Comparison of ENCODE assay signal across 21 mouse cellular contexts in the genomic region with DNA sequence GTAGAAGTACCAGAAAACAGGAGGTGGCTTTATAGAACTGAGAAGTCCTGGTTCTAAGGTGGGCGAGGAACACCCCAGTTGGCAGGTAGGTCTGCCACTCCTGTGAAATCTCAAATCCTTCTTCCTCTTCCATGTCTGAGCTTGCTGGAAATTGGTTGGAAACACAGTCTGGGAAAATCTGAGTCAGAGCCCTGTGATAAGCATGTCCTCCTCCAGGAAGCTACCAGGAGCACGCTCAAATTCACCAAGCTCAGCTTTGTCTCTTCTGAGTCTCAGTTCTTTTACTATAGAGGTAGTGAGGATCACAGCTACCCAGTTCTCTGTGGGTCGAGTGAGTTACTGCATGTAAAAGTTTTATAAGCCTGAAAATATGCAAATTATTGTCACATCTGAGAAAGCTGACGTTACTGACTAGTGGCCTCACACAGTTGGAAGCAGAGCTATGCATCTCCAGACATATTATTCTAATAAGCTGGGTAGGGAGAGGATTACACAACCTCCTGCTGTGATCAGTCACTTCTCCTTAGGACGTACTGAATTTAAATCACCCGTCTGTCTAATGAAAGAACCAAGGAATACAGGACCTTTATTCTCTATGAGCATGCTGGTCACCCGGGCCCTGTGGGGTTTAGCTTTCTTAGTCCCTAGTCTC.
A peak's percentile ranks its signal among the peaks of the same experiment; 100 is the strongest.
DNase-seq lines count a peak whose midpoint lies in the region; ATAC-seq and TF ChIP-seq lines count a peak whose summit lies in the region.
"Had no signal": no experiment of that assay in that cellular context is flagged by ENCODE, and none has a peak within 500 bp of the region (broad histone marks: within the 10 kb centered on the region; RNA-seq: fewer than 3 reads in every experiment).

No protein-coding gene starts in this region.

- no peak for DNase-seq in forebrain, embryonic 10.5 days (ENCODE audit: extremely low spot score, low spot score)
- DNase-seq in liver, postnatal 0 days, result no peak
- DNase-seq in liver, embryonic 11.5 days (ENCODE audit: low spot score), result no peak
- peak; percentile 67 for DNase-seq in brain, embryonic 14.5 days (ENCODE audit: low read depth)
- DNase-seq in midbrain, embryonic 14.5 days, result peak; percentile 69
- DNase-seq in c-Kit-positive CD71-positive TER-119-positive erythroid progenitor cells, embryonic 14.5 days (ENCODE audit: low spot score), result no peak
- no peak for DNase-seq in kidney, postnatal 10 days
- DNase-seq: adrenal gland, adult 8-10 months; cerebellum, adult 2 months; gastrocnemius, postnatal 14 days; kidney, adult 2 months; kidney, postnatal 25 days; thymus, postnatal 36 days had no signal

- no peak overlapping the region for H3K4me2 ChIP-seq in forebrain, embryonic 13.5 days
- H3K4me2 ChIP-seq in liver, postnatal 0 days (ENCODE audit: low read depth, low read length), result no peak overlapping the region
- H3K4me2 ChIP-seq in liver, embryonic 11.5 days, result no peak overlapping the region
- no peak overlapping the region for H3K4me2 ChIP-seq in midbrain, embryonic 14.5 days (ENCODE audit: low read length)

- H3K27me3 ChIP-seq in forebrain, embryonic 10.5 days (ENCODE audit: poor library complexity, severe bottlenecking), result no peaks in the 10 kb centered on the region
- no peaks in the 10 kb centered on the region for H3K27me3 ChIP-seq in forebrain, embryonic 13.5 days
- H3K27me3 ChIP-seq in liver, postnatal 0 days (ENCODE audit: insufficient read depth, low read length), result no peaks in the 10 kb centered on the region
- no peaks in the 10 kb centered on the region for H3K27me3 ChIP-seq in liver, embryonic 11.5 days (replicated peaks; ENCODE audit: control insufficient read depth, insufficient read depth, low read length)
- H3K27me3 ChIP-seq in midbrain, embryonic 14.5 days (ENCODE audit: control insufficient read depth, insufficient read depth, low read length), result no peaks in the 10 kb centered on the region
- H3K27me3 ChIP-seq: CH12.LX had no signal

- TF ChIP-seq EP300 in liver, postnatal 0 days (IDR thresholded peaks at IDR 0.05; ENCODE audit: low read depth), result no peak

- no peak for ATAC-seq in forebrain, embryonic 13.5 days
- no peak for ATAC-seq in liver, postnatal 0 days
- no peak for ATAC-seq in liver, embryonic 11.5 days (replicated peaks; ENCODE audit: low FRiP score)
- ATAC-seq in midbrain, embryonic 14.5 days (ENCODE audit: low FRiP score, low TSS enrichment), result no peak
- ATAC-seq: forebrain, embryonic 16.5 days; lung, postnatal 0 days had no signal

- no peak for TF ChIP-seq CTCF in liver, postnatal 0 days (IDR thresholded peaks at IDR 0.05; ENCODE audit: low read depth)
- TF ChIP-seq CTCF in brain, embryonic 14.5 days (IDR thresholded peaks at IDR 0.05; ENCODE audit: borderline replicate concordance, extremely low read depth, insufficient read depth, insufficient read length), result no peak

- 52% methylated on average over 7 of the region's 7 CpGs for WGBS in forebrain, embryonic 10.5 days
- WGBS in forebrain, embryonic 13.5 days, result 30% methylated on average over 7 of the region's 7 CpGs
- WGBS in liver, postnatal 0 days (ENCODE audit: insufficient replicate concordance), result 59% methylated on average over 7 of the region's 7 CpGs
- WGBS in liver, embryonic 11.5 days, result 69% methylated on average over 7 of the region's 7 CpGs
- 30% methylated on average over 7 of the region's 7 CpGs for WGBS in midbrain, embryonic 14.5 days

- H3K4me1 ChIP-seq in forebrain, embryonic 10.5 days, result peaks cover 17% of the 10 kb centered on the region
- peaks cover 3% of the 10 kb centered on the region; the same call in 1 of the 2 replicates for H3K4me1 ChIP-seq in forebrain, embryonic 13.5 days
- H3K4me1 ChIP-seq in liver, postnatal 0 days (ENCODE audit: insufficient read depth), result peaks cover 6% of the 10 kb centered on the region
- no peaks in the 10 kb centered on the region for H3K4me1 ChIP-seq in liver, embryonic 11.5 days (replicated peaks; ENCODE audit: control insufficient read depth, insufficient read depth, low read length)
- H3K4me1 ChIP-seq in midbrain, embryonic 14.5 days (ENCODE audit: control insufficient read depth, insufficient read depth, low read length), result peaks cover 10% of the 10 kb centered on the region

- 0 out of 2 replicates have a peak overlapping the region, but pooled peaks have one; percentile 45 for H3K27ac ChIP-seq in forebrain, embryonic 10.5 days
- no peak overlapping the region for H3K27ac ChIP-seq in forebrain, embryonic 13.5 days
- H3K27ac ChIP-seq in liver, postnatal 0 days (ENCODE audit: low read depth), result peak overlapping the region; percentile 50
- H3K27ac ChIP-seq in liver, embryonic 11.5 days (ENCODE audit: low read depth, low read length), result no peak overlapping the region
- no peak overlapping the region for H3K27ac ChIP-seq in midbrain, embryonic 14.5 days (replicated peaks; ENCODE audit: low read depth, low read length)
- H3K27ac ChIP-seq: hindbrain, embryonic 10.5 days; left cerebral cortex, adult 2 months; limb, embryonic 10.5 days; liver, embryonic 14.5 days had no signal

- TF ChIP-seq POLR2A in brain, embryonic 14.5 days (IDR thresholded peaks at IDR 0.05; ENCODE audit: borderline replicate concordance, extremely low read depth, insufficient read depth, insufficient read length, poor library complexity, severe bottlenecking), result no peak

- no peaks in the 10 kb centered on the region for H3K9me3 ChIP-seq in forebrain, embryonic 10.5 days
- H3K9me3 ChIP-seq in forebrain, embryonic 13.5 days (replicated peaks), result no peaks in the 10 kb centered on the region
- no peaks in the 10 kb centered on the region for H3K9me3 ChIP-seq in liver, postnatal 0 days (ENCODE audit: low read length)
- H3K9me3 ChIP-seq in liver, embryonic 11.5 days (ENCODE audit: control insufficient read depth, low read length), result no peaks in the 10 kb centered on the region
- H3K9me3 ChIP-seq in midbrain, embryonic 14.5 days (ENCODE audit: control insufficient read depth, low read length), result no peaks in the 10 kb centered on the region
- H3K9me3 ChIP-seq: hindbrain, embryonic 10.5 days; limb, embryonic 10.5 days had no signal

- no peak overlapping the region for H3K9ac ChIP-seq in forebrain, embryonic 13.5 days
- H3K9ac ChIP-seq in liver, postnatal 0 days (replicated peaks), result no peak overlapping the region
- H3K9ac ChIP-seq in liver, embryonic 11.5 days (ENCODE audit: low read depth, low read length), result no peak overlapping the region
- no peak overlapping the region for H3K9ac ChIP-seq in midbrain, embryonic 14.5 days (replicated peaks; ENCODE audit: low read length)
- H3K9ac ChIP-seq: liver, embryonic 14.5 days had no signal

- H3K36me3 ChIP-seq in forebrain, embryonic 10.5 days (replicated peaks), result no peaks in the 10 kb centered on the region
- H3K36me3 ChIP-seq in forebrain, embryonic 13.5 days (ENCODE audit: poor library complexity, severe bottlenecking), result no peaks in the 10 kb centered on the region
- no peaks in the 10 kb centered on the region for H3K36me3 ChIP-seq in liver, postnatal 0 days (replicated peaks; ENCODE audit: insufficient read depth, low read length)
- H3K36me3 ChIP-seq in liver, embryonic 11.5 days (ENCODE audit: control insufficient read depth, insufficient read depth, low read length), result no peaks in the 10 kb centered on the region
- no peaks in the 10 kb centered on the region for H3K36me3 ChIP-seq in midbrain, embryonic 14.5 days (ENCODE audit: control insufficient read depth, insufficient read depth, low read length)
- H3K36me3 ChIP-seq: hindbrain, embryonic 10.5 days; limb, embryonic 10.5 days had no signal

- no peak overlapping the region for H3K4me3 ChIP-seq in forebrain, embryonic 10.5 days
- H3K4me3 ChIP-seq in forebrain, embryonic 13.5 days, result no peak overlapping the region
- H3K4me3 ChIP-seq in liver, postnatal 0 days (ENCODE audit: low read depth, low read length), result no peak overlapping the region
- no peak overlapping the region for H3K4me3 ChIP-seq in liver, embryonic 11.5 days (ENCODE audit: low read depth, low read length)
- H3K4me3 ChIP-seq in midbrain, embryonic 14.5 days (replicated peaks; ENCODE audit: low read depth, low read length), result no peak overlapping the region
- H3K4me3 ChIP-seq: hindbrain, embryonic 10.5 days; left cerebral cortex, adult 2 months; limb, embryonic 10.5 days had no signal

Comparison
In these comparisons a context has a peak if more than half of its experiments do, and no peak if none do; other contexts are left out.
1. H3K27ac ChIP-seq: peak in forebrain, embryonic 10.5 days (single experiment) and liver, postnatal 0 days (single experiment); none in forebrain, embryonic 13.5 days (single experiment), liver, embryonic 11.5 days (single experiment) and midbrain, embryonic 14.5 days (single experiment).
2. DNase-seq: peak in brain, embryonic 14.5 days (single experiment) and midbrain, embryonic 14.5 days (single experiment); none in forebrain, embryonic 10.5 days (single experiment), liver, postnatal 0 days (single experiment), liver, embryonic 11.5 days (single experiment), c-Kit-positive CD71-positive TER-119-positive erythroid progenitor cells, embryonic 14.5 days (single experiment) and kidney, postnatal 10 days (single experiment).